Mouse (Mus musculus): Measurements from ENCODE around the gene Plvap.

The Plvap gene

GRCm38 (mm10) chr8:71468916-71469315, 42.6 kb downstream of the Plvap start, which contains the start of gene Dda1:
TSS of gene Dda1 (plus strand) at chr8:71469199.
- in situ Hi-C loops (cut with MboI; ENCODE audit: unreplicated experiment in 2 of 2) = no loop called here

DNA sequence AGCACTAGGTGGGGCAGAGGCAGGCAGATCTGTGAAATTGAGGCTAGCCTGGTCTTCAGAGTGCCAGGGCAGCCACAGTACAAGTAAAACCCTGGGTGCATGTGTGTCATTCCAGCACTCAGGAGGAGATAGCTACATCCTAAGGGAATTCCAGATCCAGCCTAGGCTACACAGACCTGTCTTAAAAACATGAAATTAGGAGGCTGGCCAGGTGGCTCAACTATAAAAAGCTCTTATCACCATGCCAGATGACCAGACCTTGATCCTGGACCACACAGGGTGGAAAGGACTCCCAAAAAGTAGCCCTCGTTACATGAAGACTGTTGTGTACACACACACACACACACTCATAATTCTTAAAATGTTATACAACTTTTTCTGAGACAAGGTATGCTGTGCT, 43.6 kb downstream of the Plvap start:
- in situ Hi-C loops (cut with MboI; ENCODE audit: unreplicated experiment in 2 of 2) = no loop called here

DNA sequence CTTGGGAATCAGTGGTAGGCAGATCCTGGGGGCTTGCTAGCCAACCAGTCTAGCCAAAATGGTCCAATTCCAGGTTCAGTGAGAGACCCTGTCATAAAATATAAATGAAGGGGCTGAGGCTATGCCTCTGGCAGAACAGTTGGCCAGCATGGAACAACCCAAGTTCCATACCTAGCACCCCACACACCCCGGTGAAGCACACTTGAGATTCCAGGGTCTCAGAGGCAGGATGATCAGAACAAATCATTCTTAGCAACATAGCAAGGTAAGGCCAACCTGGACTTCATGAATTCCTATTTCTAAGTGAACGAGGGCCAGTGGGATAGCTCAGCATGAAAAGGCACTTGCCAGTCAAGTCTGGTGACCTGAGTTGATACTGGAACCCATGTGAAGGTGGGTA, 44.4 kb downstream of the Plvap start:
- in situ Hi-C loops (cut with MboI; ENCODE audit: unreplicated experiment in 2 of 2) = no loop called here

DNA sequence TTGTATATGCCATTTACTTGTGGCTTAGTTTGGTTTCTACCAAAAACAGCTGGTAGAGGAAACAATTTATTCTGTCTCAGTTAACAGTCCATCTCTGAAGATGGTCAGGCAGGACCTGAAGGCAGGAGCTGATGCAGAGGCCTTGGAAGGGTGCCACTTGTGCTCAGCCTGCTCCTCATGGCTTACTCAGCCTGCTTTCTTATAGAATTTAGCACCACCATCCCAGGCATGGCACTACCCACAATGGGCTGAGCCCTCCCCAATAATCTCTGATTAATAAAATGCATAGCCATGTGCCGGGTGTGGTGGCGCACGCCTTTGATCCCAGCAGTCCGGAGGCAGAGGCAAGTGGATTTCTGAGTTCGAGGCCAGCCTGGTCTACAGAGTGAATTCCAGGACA, 45.4 kb downstream of the Plvap start:
- in situ Hi-C loops (cut with MboI; ENCODE audit: unreplicated experiment in 2 of 2) = no loop called here

- in situ Hi-C loops (cut with MboI; ENCODE audit: unreplicated experiment in 2 of 2) = no loop called here
Measured at GRCm38 (mm10) chr8:71465733-71466132, 45.8 kb downstream of the Plvap start.

DNA sequence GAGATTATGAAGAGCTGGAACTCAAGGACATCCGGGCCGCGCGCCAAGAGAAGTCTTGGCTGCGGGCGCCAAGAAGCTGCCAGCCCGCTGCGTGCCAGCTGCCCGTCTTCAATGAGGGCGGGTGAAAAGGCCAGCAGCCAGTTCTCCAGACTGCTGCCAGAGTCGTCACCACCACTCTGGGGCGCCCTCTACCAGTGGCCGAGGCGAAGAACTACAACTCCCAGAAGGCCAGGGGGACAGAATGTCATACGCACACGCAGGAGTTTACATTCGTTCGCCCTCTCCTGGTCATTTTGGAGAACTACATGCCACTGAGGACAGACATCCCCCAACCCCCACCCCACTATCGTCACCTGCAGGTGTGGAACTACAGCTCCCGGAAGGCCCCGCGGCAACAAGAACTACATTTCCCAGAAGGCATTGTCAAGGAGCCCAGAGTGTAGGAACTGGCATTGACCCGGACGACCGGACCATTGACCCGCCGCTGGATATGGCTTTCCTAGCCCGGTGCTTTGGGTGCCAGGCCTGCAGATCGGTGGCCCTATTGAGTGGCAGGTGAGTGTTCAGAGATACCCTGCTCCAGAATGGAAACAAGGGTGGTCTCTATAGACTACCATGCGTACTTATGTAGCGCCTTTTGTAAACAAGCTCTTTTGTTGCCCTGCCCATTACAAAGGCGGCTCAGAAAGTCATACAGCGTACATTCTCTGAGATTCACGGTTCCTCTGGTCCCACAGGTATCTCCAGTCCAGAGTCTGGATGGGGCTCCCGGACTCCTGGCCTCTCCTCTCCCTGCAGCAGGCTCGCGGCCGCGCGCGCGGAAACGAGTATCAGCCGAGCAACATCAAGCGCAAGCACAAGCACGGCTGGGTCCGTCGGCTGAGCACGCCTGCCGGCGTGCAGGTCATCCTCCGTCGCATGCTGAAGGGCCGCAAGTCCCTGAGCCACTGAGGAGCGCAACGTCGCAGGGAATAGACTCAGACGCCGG, 46.7 kb downstream of the Plvap start, which contains the start of gene Mrpl34:
Gene Mrpl34 (plus strand): TSS at position 447 of the 988 bp plus-strand sequence.
- in situ Hi-C loops (cut with MboI; ENCODE audit: unreplicated experiment in 2 of 2) = no loop called here

GRCm38 (mm10) chr8:71463188-71464033, 48.1 kb downstream of the Plvap start, which contains the start of gene Abhd8:
TSS of gene Abhd8 (minus strand) at chr8:71463655.
- in situ Hi-C loops (cut with MboI; ENCODE audit: unreplicated experiment in 2 of 2) = no loop called here

DNA sequence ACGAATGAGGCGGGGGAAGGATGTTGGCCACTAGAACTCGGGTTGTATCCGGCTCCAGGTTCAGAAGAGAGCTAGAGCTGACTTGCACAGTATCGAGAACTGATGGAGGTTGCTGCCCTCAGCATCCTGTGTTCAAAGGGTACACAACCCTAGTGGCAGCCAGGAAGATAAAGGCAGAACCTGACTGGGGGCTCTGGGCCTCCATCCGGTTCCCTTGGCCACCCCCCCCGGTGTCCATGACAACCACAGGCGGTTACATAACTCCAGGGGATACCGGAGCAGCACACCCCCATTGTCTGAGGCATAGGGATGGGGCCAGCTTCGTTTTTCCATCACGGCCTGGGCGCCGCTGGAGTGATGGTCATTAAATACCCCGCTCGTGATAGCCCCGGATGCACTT, 48.8 kb downstream of the Plvap start:
- in situ Hi-C loops (cut with MboI; ENCODE audit: unreplicated experiment in 2 of 2) = no loop called here

DNA sequence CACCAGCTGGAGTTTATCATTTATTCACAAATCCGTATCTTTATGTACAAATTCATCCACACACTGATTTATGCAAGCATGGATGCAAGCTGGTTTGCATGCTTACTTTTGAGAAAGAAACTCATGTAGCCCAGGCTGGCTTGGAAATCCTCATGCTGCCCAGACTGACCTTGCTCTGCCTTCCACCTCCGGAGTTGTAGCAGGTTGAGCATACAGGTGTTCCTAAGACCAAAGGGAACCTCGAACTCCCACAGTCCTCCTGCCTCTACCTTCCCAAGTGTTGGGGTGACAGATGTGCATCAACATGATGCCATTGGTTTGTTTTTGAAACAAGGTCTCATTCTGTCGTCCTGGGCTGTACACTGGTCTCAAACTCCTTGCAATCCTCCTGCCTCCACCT, 49.4 kb downstream of the Plvap start:
- in situ Hi-C loops (cut with MboI; ENCODE audit: unreplicated experiment in 2 of 2) = no loop called here

DNA sequence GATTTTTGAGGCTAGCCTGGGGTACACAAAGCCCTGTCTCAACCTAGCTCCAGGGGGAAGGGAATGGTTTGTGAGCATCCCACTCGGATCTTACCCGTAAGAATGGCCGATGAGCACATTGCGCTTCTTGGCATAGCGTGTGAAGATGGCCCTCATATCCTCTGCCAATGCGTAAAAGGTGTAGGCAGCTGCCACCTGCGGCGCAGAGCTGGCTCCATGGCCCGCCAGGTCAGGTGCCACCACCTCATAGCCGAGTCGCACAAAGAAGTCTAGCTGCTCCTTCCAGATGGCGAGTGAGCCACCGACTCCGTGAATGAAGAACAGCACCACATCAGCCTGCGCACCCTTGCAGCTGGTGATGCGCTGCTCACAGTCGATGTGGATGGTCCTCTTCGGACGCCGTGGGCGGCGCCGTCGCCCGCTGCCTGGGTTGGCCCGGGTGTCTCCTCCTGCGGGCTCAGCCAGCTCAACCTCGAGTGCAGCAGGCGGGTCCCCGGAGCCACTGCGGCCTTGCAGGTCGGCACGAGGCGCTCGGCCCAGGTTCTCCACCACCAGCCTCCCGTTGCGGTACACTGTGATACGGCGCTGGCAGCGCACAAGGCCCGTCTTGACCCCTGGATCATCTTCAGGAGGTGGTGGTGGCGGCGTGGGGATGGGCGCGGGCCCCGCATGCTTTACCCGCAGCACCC, 50.3 kb downstream of the Plvap start:
- in situ Hi-C loops (cut with MboI; ENCODE audit: unreplicated experiment in 2 of 2) = no loop called here

- in situ Hi-C loops (cut with MboI; ENCODE audit: unreplicated experiment in 2 of 2) = no loop called here
Measured at GRCm38 (mm10) chr8:71460716-71461115, 50.8 kb downstream of the Plvap start.

DNA sequence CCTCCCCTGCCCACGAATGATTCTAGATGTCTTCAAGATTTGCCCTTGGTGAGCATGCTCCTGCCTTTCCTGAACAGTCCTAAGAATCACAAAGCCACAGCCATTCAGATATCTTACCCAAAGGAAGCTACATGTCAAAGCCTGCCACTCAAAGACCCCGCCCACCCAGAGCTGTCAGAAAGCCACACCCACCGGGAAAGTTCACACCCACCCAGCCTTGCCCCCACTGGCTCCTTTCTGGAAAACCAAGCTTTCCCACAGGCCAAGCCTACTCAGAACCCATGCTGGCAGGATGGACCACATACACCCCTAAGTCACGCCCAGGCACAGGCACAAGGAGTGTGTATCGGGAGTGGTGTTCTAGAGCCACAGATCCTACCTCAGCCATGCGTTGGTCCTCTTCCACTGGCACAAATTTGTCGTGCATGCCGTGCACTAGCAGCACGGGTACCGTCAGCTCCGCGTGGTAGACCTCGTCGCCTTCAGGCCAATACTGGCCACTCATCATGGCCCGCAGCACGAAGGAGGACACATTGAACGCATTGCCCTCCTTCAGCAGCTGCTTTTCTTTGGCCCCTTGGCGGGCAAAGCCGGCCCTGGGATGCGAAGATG, 53.8 kb downstream of the Plvap start:
- in situ Hi-C loops (cut with MboI; ENCODE audit: unreplicated experiment in 2 of 2) = no loop called here

- in situ Hi-C loops (cut with MboI; ENCODE audit: unreplicated experiment in 2 of 2) = no loop called here
Measured at GRCm38 (mm10) chr8:71456906-71457305, 54.6 kb downstream of the Plvap start.

- in situ Hi-C loops (cut with MboI; ENCODE audit: unreplicated experiment in 2 of 2) = no loop called here
Measured at GRCm38 (mm10) chr8:71454668-71455067, 56.9 kb downstream of the Plvap start.

DNA sequence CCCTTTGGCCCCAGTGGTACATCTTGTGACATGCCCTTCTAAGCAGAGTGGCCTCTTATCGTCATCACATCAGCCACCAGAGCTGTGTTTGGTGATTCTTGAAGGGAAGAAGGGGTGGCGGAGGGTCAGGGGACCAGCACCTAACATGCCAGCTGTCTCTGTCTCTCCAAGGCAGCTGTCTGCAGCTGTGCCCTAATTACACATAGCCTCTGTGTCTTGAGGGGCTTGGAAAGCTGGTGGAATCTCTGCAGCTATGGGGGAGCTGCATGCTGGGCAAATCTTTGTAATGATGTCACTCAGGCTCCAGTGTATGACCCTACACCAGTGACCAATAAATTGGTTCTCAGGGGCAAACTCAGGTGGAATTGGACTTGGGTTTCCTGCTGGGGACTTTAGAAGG, 58.9 kb downstream of the Plvap start:
- in situ Hi-C loops (cut with MboI; ENCODE audit: unreplicated experiment in 2 of 2) = no loop called here

DNA sequence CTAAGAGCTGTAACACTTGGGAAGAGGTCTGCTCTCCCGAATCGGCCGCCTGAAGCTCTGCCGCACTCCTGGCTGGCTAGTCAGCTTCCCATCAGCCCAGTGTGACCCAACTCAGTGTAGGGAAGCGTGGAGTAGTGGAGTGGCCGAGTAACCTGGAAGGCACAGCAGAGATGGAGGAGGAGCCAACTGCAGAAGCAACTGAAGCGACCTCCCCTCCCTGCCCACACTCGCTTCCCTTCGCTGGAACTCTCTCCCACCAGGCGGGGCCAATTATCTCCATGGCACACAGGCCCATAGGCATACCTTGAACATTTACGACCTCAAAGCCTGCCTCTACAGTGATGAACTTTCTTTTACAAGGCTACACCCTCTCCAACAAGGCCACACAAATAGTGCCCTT, 59.8 kb downstream of the Plvap start:
- in situ Hi-C loops (cut with MboI; ENCODE audit: unreplicated experiment in 2 of 2) = no loop called here

GRCm38 (mm10) chr8:71451337-71451736, 60.2 kb downstream of the Plvap start:
- in situ Hi-C loops (cut with MboI; ENCODE audit: unreplicated experiment in 2 of 2) = no loop called here

All from v-Abl transformed pro-B cells (cell line).